Mouse (Mus musculus) lung, adult 2 months (tissue): ENCODE results near the gene Ddit4. TPM values are rescaled to one million over a fixed set of nuclear protein-coding genes. Genes with fewer than 3 reads are reported as not detected.

Experiments used
- DNase-seq: peaks from one replicate; pipeline ENCODE4 v3.0.0; 2022
- H3K4me1 ChIP-seq: fragments of 200-500 bp; 2 replicates; pipeline ENCODE4 v1.6.1; 2011; ENCODE audit warnings: low read length; ENCODE audit not compliant: control insufficient read depth, insufficient read depth
- H3K4me3 ChIP-seq: fragments of 200-500 bp; replicated peaks from 2 replicates; pipeline ENCODE3; 2011; ENCODE audit warnings: low read depth, mild to moderate bottlenecking, control low read depth, low read length; ENCODE audit errors: extremely low read depth
- CTCF ChIP-seq: fragments of 200-500 bp; IDR thresholded peaks from 2 replicates; pipeline ENCODE4 v1.5.1; 2011; ENCODE audit warnings: mild to moderate bottlenecking, low read length, control low read depth; ENCODE audit not compliant: insufficient read depth
- POLR2A ChIP-seq: fragments of 200-500 bp; IDR thresholded peaks from 2 replicates; pipeline ENCODE4 v1.6.1; 2011; ENCODE audit warnings: low read depth, mild to moderate bottlenecking, control low read depth, low read length, borderline replicate concordance; ENCODE audit errors: extremely low read depth
- WGBS: fragments of 180-500 bp; shearing (Covaris S2); methylation state at CpG from one replicate; pipeline ENCODE4 v1.1.7; 2018; 5-methylcytosine and 5-hydroxymethylcytosine counted together
- polyA plus RNA-seq: library from polyadenylated mRNA; depleted of rRNA; stranded (reverse); fragments of >200 nt; gene quantifications from 2 replicates; pipeline ENCODE4 v1.2.3, GENCODE M21; 2012

Ddit4 gene
- polyA plus RNA-seq, 1 experiment: 32.6 TPM

DNA sequence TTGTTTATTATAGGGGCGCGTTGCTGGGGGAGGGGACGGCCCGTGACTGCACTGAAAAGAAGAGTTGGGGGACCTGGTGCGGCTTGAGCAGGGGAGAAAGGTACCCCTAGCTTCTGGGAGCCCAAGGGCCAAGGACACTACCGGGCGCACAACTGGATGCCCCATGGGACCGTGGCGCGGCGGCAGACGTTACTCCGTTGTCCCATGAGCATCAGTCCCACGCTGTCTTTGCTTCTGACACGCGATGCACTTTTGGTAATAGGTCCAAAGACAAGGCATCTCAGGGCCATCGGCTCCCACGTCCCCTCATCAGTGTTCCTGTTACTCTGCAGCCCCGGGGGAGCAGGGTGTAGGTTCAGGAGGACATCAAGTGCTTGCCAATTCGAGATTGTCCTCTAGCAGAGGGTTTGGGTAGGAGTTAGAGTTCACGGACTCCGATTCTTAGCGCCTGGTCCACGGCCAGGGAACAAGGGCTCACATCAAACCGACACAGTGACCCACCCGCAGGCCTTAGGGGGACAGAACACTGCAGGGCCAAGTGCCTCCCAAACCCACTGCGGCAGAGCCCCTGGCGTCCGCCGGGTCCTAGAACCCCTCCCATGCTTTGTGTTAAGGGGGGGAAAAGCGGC is 632 bp upstream of the Ddit4 start:
- TF ChIP-seq CTCF (no peak), POLR2A (peak; percentile 74; the same call in 1 of the 2 replicates)
- DNase-seq: no peak
- WGBS: under 1% methylated on average over 31 of the region's 31 CpGs
- peaks cover 9% of the 10 kb centered on the region for H3K4me1 ChIP-seq
- H3K4me3 ChIP-seq: peak overlapping the region; percentile 70

DNA sequence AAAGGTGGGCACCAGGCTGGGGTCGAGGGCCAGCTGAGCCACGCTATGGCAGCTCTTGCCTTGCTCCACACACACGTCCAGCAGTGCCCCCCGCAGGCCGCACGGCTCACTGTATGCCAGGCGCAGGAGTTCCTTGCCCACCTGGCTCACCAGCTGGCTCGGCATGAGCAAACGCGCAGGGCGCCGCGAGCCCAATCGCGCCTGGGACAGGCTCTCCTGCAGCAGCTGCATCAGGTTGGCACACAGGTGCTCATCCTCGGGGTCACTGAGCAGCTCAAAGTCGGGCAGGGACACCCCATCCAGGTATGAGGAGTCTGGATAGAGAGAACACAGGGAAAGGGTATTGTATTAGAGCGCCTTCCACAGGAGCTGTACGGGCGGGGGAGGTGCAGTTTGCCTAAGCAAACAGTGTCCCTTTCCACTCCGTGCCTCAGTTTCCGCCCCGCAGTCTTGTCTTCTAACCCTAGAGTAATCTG is 880 bp downstream of the Ddit4 start:
- H3K4me3 ChIP-seq: peak overlapping the region; percentile 88
- WGBS: under 1% methylated on average over 23 of the region's 23 CpGs
- DNase-seq: peak; percentile 86
- H3K4me1 ChIP-seq: peaks cover 9% of the 10 kb centered on the region
- TF ChIP-seq POLR2A (peak; percentile 23; the same call in 1 of the 2 replicates), CTCF (peak; percentile 61)

DNA sequence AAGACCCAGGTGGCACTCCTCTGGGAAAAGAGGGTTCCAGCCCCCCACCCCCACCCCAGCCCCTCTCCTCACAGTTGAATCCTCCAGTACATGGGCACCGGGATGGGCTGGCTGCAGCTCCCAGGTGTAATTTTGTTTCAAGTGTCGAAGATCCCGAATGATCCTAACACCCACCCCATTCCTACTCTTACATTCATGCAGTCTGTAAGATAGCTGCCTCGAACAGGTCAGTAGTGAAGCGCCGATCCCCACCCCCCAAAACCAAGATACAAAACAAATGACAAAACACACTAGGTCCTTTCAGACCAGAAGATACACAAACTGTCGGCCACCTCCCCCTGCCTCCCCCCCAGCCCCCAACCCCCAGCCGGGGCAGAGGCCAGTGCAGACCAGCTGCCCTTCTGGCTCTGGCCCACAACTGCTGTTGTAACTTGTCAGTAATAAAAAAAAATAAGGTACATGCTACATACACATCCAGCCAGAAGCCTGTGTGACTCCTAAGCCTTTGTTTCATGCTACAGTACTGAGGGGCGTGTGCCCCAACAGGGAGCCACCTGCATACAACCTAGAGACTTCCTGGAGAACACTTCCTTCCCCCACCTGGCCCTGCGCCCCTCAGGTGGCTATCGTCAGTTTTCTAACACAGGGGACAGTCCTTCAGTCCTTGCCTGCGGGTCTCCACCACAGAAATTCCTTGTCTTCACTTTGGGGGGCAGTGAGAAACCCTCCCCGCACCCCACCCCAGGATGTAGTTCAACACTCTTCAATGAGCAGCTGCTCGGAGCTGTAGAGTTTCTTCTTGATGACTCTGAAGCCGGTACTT is 1.6 kb downstream of the Ddit4 start:
- no peak for DNase-seq
- WGBS: 40% methylated on average over 15 of the region's 15 CpGs
- peaks cover 9% of the 10 kb centered on the region for H3K4me1 ChIP-seq
- peak overlapping the region; percentile 88 for H3K4me3 ChIP-seq
- TF ChIP-seq CTCF (no peak), POLR2A (peak; percentile 32; the same call in 1 of the 2 replicates)

DNA sequence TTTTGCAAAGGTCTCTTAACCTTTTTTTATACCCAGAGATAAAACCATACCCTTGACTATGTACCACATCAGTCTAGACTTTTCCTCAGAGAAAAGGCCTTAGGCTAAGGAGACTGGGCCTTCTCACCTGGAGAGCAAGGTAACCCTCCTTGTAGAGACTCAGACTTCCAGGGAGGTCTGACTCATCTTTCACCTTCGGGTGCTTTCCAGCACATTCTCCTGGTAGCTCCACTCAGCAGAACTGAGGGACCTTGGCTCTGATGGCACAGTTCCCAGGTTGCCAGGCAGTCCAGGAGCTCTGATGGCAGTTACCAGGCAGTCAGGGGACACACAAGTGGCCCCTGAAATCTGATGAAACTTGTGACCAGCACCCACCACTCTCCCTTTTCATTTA is 2.4 kb downstream of the Ddit4 start:
- no peak for DNase-seq
- Histone ChIP-seq H3K4me1 (peaks cover 9% of the 10 kb centered on the region), H3K4me3 (no peak overlapping the region)
- TF ChIP-seq POLR2A (0 out of 2 replicates have a peak, but pooled peaks have one; percentile 24), CTCF (no peak)
- WGBS: 28% methylated on average over 1 of the region's 1 CpGs

DNA sequence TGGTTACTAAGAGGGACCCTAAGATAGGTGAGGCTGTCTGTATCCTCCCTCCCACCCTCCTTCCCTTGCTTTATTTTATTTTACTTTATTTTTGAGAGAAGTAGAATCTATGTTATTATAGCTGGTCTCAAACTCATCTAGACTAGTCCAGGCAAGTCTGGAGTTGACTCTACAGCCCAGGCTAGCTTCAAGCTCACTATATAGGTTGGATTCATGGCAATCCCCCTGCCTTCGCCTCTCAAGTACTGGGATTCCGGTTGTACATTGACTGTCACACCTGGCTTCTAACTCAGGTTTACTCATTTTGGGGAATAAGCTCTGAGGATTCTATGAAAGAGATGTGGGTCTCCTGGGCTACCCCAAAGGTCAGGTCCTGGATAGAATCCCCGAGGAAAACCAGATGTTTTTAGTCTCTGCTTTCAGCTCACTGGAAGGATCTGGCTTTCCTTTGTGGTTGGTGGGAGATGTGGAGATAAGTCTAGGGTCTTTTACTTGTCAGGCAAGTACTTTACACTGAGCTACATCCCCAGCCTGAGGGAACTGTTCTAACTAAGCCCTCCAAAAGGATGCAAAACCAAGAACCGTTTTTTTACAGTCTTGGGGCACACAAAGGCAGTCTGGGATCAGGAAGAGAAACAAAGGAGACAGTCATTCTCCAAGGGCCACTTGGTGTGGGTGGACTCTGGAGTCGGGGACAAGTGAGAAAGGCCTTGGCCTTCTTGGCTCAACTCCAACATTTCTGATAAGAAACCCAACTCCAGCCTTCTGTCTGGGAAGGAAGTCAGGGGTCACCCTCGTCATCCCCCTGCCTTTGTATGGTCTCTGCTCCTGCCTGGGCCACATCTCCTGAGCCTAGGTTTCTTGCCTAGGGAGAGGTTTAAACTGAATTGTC is 3.0 kb downstream of the Ddit4 start:
- Histone ChIP-seq H3K4me1 (peaks cover 12% of the 10 kb centered on the region), H3K4me3 (no peak overlapping the region)
- TF ChIP-seq CTCF: no peak
- TF ChIP-seq POLR2A: peak; percentile 26; the same call in 1 of the 2 replicates
- DNase-seq: no peak
- 45% methylated on average over 6 of the region's 6 CpGs for WGBS

DNA sequence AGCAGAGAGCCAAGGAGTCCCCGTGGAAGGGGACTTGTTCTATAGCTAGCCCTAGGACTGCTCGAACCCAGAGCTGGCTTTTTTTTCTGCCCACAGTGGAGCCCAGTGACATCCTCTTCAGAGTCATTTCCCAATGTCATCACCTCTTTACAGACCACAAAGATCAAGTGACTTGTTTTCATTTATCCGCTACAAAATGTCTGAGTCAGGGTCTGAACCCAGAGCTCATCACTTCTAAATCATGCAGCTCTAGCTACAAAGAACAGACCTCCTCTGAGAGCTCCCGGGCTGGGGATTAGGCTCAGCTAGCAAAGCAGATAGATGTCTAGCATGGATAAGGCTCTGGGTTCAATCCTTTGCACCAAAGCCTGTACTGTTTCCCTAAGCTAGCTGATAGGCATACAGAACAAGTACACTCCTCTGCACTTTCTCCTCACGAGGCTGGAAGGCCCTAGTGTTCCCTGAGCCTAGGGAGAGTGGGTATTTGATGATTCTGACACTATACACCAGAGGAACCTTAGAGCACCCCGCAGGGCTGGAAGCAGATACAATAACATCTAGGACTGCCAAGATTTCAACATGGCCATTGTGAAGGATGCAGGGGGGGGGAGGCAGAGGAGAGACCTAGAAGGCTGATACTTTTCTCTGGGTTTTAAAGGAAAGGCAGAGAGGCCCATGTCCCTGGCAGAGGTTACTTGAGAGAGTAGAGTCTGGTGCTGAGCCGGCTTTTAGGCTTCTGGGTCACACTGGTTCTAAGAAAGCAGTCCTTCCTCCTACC is 4.1 kb downstream of the Ddit4 start:
- Histone ChIP-seq H3K4me1 (peaks cover 16% of the 10 kb centered on the region), H3K4me3 (no peak overlapping the region)
- DNase-seq: no peak
- TF ChIP-seq CTCF: no peak
- TF ChIP-seq POLR2A: no peak
- 46% methylated on average over 7 of the region's 7 CpGs for WGBS

DNA sequence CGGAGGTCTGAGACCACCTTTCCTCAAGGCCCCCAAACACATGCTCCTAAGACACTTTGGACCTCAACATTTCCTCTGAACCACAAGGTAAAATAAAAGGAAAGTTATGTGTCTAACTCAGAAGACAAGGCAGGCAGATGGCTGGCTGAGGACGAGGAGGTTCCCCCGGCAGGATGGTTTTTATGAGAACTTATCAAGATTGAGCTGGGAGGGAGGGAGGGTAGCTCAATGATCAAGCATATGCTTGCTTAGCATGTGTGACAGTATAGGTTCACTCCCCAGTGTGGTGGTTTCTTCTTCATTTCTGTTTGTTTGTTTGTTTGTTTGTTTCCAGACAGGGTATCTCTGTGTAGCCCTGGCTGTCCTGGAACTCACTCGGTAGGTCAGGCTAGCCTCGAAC is 5.3 kb downstream of the Ddit4 start:
- H3K4me3 ChIP-seq: no peak overlapping the region
- peaks cover 16% of the 10 kb centered on the region for H3K4me1 ChIP-seq
- no peak for TF ChIP-seq CTCF
- no peak for TF ChIP-seq POLR2A
- 95% methylated on average over 5 of the region's 5 CpGs for WGBS
- no peak for DNase-seq

DNA sequence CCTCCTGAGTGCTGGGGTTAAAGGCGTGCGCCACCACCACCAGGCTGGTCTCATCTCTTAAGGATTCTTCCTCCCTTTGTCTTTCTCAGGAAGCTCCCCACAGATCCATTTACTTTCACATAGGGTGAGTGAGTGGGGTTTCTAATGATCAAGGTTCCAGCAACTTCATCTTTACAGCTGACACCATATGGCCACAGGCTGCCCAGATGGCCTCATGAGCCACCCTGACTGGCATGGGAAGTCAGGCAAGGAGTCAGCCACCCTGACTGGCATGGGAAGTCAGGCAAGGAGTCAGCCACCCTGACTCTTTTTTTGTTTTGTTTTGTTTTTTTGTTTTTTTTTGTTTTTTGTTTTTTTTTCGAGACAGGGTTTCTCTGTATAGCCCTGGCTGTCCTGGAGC is 6.2 kb downstream of the Ddit4 start:
- H3K4me1 ChIP-seq: peaks cover 16% of the 10 kb centered on the region
- WGBS: 90% methylated on average over 3 of the region's 3 CpGs
- DNase-seq: no peak

DNA sequence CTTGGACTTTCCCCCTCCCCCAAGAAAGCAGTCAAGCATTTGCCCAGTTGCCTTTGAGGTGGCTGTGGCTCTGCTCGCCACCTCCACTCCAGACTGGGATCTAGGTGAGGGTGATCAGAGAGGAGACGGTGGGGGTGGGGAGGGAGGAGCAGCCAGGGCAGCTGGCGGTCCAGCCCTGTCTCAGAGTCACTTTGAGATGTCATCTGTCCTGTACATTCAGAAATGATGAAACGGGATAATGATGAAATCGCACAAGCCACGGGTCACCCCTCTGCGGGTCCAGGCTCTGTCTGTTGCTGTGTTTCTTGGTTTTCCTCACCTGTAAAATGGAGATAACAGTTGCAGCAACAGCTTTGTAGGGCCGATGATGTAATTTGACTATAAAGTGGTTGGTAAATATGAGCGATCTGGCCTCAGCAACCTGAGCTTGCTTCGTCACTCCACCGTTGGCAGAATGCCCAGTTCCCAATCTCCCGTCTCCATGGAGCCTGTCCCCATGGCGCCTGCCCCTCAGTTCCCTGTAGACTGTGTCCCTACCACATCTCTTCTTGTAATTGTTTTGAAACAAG is 8.1 kb downstream of the Ddit4 start:
- Histone ChIP-seq H3K4me1 (peaks cover 12% of the 10 kb centered on the region), H3K4me3 (no peak overlapping the region)
- peak; percentile 82 for DNase-seq
- TF ChIP-seq CTCF (no peak), POLR2A (0 out of 2 replicates have a peak, but pooled peaks have one; percentile 6)
- 32% methylated on average over 13 of the region's 13 CpGs for WGBS

More for the DNA sequence above, 6.2 kb downstream of the Ddit4 start:
- H3K4me3 ChIP-seq: no peak overlapping the region
- no peak for TF ChIP-seq POLR2A
- no peak for TF ChIP-seq CTCF
